Mouse (Mus musculus): ENCODE measurements around the gene Gcgr. TPM values are rescaled to one million over a fixed set of nuclear protein-coding genes. Genes with fewer than 3 reads are reported as not detected.
"Not testable (repeated sequence)": the region's sequence is repeated elsewhere in the genome, so short reads cannot be mapped to it uniquely, and the experiment has no call there.

The Gcgr gene
- total RNA-seq, 2 experiments from 2014 or later, result 0.93 to 0.94 TPM

DNA sequence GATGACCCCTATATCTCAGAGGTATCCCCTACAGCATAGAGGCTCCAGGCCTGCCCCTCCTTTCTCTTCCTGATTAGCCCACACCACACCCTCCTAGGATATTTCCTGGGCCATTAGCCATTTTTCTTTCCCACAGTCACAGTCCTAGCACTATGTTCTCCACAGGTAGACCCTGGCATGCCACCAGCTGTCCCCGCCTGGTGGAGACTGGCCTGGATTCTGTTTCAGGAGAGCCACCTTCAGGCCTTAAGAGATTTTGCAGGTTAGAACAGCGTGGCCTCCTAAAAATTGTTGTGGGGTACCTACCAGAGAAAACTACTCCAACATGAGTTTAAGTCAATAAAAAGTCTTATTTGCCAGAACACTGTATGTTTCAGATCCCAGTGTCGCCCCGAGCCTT, 23.6 kb upstream of the Gcgr start:
- DNase-seq, result no peak

DNA sequence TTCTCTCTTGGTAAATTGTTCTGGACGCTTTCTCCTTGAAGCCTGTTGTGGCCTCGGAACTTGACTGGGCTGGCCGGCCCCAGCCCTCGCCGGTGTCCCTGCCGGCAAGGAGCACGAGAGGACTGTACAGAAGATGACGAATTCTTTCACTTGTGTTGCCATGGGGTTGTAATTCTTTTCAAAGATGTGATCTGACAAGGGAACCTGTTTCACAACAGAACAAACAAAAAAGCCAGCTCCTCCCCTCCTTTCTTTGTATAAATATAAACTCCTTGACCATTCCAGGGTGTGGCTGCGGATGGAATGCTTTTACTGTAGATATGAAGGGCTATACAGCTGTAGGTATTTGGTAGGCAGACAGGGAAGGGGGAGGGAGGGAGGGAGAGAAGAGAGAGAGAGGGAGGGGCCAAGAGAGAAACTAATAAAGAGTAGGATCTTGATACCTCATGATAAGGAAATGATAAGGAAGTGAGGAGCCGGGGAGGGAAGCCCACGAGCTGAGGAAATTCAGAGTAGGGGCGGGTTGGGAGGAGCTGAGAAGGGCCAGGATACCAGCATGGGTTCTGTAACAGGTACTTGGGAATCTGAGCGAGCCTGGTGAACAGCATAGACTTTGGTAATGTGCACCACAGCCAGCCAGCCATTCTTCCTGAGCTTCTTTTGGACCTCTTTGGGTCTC, 22.7 kb upstream of the Gcgr start:
- no peak for DNase-seq

DNA sequence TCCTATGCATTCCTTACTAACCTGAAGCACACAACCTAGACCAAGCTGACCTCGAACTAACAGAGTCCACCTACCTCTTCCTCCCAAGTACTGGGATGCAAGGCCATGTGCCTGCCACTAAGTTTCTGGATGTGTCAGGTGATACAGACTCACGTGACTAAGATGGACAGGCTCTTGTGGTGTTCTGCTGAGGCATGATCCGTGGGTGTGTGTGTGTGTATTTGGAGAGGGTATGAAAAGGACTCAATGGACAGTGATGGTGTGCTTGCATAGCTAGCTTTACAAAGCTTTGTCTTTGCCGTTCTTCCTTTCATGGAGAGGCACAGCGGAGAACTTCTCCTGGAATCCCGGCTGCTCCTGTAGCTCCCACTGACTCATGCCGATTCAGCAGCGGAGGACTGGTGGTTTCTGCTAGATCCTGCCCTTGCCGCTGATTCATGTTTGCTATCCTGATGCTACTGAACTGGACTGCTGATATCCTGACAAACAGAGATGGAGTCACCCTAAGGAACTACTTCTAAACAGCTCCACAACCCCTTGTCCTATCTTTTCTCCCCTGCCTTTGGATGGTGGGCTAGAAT, 22.1 kb upstream of the Gcgr start:
- DNase-seq, result no peak

DNA sequence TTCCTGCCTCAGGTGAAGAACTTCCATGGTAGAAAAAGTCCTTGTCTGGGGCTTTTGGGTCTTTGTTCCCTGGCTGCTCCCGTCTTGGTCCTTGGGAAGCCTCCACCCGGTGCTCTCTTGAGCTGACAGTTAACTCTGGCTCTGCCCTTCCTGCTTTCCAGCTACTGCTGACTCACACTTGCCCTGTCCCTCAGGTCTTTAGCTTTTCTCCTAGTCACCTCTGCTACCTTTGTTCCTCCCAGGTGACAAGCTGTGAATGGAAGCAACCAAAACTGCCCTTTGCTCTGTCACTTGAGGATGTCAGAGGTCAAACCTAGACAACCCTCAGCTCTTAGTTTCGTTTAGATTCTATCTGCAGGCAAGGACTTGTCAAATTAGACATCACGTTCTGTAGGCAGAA, 20.6 kb upstream of the Gcgr start:
- DNase-seq, result no peak

DNA sequence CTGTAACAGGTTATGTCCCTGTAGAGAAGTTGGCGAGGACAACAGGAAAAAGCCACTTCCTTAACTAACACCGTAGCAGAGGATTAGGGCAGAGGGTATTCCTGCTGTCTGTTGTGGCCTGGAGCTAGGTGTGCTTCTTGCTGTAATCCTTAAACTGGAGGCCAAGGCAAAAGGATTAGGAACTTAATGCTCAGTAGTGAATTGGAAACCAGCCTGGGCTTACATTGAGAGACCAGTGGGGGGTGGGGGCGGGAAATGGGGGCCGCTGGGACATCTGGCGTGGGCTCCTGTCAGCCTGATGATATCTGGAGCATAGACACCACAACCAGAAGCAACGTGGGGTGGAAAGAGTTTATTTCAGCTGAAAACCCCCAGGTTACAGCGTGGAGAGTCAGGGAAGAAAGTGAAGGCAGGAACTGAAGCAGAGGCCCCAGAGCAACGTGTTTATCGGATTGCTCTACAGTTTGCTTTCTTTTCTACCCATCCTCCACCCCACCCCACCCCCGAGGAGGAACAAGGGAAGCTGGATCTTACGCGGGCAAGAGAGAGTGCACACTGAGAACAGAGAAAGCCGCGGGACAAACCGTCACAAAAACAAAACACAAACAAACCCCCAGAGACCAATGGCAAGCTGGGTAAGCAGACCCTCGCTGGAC, 20.0 kb upstream of the Gcgr start:
- peak in 1 of 2 experiments; percentile 35 for DNase-seq

DNA sequence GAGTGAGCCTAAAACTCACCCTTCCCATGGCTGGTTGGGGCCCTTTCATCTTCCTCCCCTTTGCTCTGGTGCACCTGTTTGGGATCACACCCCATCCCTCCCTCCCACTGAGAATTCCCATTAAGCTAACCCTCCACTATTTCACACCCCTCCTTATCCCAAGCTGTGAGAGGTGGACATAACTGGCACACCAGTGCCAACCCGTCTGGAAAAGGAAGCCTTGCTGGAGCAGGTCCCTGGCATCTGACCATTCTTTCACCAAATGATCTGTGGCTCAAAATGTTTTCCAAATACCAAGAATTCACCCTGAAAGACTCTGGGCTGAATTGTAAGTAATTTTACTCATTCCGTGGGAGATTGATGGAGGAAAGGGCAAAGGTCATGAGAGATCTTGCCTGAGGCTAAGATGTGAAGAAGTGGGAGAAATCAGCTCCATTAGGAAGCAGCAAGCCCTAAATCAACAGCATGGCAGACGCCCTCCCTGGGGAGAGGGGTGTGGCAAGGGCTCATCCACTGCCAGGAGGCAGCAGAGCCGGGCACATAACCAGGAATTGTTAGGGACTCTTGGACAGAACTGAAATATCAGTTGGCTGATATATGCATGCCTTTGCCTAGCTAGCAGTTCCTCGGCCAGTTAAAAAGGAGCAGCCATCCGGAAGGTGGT, 17.6 kb upstream of the Gcgr start:
- no peak for DNase-seq

DNA sequence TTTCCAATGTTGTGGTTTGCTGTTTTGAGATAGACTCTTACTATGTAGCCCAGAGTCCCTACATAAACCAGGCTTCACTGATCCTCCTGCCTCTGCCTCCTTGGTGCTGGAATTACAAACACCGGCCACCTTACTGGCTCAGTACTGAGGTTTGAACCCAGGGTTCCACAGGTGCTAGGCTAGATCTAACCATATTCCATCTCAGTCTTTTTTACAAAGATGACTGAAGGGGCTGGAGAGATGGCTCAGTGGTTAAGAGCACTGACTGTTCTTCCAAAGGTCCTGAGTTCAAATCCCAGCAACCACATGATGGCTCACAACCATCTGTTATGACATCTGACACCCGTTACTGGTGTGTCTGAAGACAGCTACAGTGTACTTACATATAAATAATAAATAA, 16.2 kb upstream of the Gcgr start:
- not testable (repeated sequence) for DNase-seq

DNA sequence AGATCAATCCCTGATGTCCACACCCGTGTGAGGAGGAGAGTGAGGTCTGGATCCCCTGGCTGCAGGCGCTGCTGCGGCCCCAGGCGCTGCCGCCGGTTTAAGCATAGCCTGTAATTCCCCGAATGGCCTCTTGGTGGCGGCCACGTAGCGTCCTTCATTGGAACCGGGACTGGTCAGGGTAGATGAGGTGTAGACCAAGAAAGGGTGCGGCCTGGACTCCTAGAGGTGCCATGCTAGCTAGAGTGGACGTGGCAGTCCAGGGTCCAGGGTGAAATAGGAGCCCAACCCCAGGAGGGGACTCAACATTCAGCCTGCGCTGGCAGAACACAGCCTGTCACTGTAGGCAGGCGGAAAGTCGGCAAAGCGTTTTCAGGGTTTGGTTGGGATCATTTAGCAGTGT, 14.9 kb upstream of the Gcgr start:
- DNase-seq, result peak; percentile 88 to 96

DNA sequence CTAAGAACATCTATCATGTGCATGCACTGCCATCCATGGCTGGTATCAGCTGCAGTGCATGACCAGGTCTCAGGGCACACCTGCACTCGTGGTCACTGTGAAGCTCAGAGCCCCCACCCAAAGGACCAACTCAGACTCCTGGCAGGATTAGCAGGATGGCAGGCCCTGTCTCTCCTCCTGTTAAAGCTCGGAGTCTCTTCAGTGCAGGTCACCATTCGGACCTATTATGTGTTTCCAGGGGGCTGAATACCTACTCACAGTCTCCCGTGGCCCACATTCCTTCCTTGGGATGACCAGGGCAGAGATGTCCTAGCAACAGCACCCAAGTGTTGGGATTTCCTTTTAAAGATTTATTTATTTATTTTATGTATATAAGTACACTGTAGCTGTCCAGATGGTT, 13.4 kb upstream of the Gcgr start:
- no peak for DNase-seq

DNA sequence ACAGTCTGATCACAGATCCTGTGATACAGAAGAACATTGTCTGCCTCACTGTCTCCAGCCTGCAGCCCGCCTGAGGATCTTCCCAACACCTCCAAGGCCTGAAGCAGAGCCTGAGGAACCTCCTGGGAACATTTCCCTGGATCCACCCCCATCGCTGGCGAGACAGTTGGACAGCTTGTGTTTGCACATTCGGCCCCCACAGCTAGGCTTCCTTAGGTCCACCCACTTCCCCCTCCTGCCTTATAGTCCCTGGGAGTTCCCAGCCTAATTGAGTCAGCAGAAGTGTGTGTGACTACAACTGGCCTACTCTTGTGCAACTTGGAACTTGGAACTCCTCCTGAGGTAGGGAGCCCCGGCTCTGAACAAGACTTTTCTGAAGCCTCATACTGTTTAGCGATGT, 12.5 kb upstream of the Gcgr start:
- DNase-seq, result peak; percentile 69 to 89

DNA sequence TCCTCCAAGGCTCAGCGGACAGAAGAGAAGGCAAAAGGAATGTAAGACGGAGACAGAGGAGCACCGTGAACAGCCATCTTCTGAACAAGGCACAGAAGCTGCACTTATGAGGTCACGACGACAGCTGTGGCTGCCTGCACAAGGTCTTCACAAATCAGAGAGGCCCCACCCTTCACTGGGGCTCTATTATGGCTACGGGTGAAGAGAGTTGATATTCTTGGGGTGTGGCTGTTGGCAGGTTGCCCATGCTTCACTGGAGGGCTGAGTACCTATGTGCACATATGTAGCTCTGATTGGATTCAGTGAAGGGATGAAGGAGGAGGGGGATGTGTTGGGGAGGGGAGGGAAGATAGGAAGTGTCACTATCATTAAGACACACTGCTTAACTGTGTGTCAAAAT, 11.9 kb upstream of the Gcgr start:
- no peak for DNase-seq

DNA sequence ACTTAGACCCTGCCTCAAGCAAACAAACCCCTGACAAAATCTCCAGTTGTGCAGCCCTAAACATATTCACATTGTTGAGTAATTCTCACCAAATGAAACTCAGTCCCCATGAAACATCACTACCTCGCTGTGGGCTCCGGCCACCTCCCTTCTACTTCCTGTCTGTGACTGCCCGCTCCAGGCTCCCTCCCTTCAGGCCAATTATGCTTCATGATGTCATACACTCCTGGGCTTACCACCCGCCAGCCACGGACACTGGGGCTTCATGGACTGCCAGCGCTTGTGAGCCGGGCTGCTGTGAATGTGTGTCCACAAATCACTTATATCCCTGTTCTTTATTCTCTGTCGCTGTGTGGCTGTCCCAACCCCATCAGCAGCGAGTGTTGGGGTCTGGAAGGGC, 10.8 kb upstream of the Gcgr start:
- DNase-seq, result peak; percentile 79 to 87

DNA sequence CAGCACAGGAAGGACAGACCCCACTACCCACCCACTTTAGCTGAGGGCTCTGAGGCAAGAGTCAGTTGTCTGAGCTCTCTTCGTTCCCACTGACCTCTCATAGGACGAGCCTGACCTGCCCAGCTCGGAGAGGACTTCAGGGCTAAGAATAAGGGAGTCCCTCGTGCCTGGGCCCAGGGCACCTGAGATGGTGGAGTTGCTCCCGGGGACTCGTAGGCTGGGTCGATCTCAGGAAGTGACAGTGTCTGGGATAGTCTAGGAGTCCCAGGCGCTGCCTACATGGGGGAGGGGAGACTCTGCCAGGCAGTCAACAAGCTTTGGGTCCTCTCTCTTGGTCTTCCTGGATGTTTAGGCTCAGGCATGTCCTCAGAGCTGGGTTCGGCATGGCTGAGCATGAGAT, 10.0 kb upstream of the Gcgr start:
- no peak for DNase-seq

DNA sequence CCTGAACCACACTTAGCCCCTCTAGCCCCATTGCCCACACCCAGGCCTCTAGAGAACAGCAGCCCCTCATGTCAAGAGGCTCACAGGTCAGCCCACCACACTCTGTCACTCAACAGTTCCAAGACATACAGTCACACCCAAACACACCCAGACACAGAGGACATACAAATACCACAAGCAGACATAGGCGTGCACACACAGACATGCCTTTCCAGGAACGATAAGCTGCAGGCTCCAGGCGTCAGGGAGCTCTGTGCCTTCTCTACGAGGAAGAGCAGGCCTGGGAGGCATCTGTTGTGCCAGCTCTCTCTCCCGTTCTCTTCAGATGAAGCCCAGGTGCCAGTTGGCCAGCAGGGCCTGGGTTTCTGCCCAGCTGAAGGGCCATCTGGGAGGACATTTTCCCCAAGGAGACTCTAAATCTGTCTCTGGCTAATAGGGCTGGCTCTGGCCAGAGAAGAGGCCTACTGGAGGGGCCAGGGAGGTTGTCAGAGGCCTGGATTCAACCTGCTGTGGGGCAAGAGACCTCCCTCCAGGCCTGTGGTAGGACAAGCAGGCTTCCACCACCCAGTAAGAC, 9.4 kb upstream of the Gcgr start:
- DNase-seq, result peak; percentile 76 to 84

DNA sequence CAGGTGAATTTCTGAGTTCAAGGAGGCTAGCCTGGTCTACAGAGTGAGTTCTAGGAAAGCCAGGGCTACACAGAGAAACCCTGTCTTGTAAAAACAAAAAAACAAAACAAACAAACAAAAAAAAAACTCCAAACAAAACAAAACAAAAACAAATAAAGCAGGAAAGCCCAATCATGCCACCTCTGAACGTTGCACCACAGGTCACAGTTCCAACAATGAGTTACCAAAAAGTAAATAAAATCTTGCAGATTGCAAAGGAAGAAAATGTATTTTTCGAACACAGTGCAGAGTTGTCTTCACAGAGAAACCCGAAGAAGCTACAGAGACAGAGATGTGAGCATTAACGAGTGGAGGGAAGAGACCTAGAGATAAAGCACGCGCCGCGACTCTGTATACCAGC, 7.9 kb upstream of the Gcgr start:
- no peak for DNase-seq

DNA sequence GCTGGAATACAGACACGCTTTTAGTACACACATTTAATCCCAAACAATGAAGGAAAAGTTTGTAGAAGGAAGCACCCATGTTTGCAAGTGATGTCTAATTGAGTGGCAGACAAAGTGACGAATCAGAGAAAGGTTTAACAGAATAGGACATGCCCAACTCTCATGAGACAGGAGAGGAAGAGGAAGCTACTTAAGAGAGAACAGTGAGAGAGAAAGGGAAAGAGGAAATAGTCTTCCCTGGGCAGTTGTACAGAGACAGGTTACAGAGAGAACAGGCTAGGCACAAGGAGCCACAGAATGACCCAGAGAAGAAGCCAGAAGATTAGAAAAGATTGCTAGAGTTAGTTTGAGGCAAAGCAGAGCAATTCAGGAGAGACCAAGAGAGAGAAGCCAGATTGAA, 4.5 kb upstream of the Gcgr start:
- no peak for DNase-seq

DNA sequence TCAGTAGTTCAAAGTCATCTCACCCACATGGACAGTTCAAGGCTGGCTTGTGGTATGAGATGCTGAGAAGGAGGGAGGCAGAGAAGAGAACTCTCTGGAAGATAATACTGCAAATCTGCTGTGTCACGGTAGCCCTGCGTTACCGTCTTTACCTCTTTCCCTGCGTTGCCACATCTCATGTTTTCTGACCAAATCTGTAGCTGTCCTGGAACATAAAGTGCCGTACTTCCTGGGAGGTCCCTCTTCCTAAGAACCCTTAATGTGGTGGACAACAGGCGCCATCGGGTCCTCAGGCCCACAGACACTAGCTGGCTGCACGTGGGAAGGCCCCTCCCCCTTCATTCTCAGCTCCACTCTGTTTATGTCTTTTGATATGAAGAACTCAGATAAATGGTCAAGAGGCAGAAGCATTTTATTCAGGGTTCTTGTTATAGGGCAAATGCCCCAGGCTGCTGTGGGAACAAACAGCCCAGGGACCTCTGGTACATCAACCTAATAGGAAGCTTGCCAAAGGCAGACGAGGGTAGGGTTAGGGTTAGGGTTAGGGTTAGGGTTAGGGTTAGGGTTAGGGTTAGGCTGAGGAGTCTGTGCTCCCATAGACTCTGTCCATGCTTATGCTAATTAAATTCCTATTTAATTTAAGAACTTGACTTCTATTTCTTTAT, 2.7 kb upstream of the Gcgr start:
- DNase-seq, result no peak

DNA sequence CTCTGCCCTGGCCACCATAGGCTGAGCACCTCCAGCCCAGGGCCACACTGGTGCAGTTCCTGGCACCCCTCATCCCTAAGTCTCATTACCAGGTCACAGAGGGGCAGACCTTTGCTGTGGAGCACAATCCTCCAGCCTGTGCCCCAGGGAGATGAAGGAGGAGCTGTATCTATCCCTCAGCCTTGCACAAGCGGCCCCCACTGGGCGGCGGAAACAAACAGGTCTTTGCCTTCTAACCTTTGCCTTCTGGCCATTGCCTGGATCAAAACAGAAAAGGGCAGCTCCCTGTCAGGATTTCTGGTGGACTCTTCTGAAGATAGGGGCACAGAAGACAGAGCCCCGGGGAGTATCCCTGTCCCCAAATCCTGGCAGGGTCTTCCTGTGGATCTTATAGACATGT, 1.6 kb upstream of the Gcgr start:
- no peak for DNase-seq

DNA sequence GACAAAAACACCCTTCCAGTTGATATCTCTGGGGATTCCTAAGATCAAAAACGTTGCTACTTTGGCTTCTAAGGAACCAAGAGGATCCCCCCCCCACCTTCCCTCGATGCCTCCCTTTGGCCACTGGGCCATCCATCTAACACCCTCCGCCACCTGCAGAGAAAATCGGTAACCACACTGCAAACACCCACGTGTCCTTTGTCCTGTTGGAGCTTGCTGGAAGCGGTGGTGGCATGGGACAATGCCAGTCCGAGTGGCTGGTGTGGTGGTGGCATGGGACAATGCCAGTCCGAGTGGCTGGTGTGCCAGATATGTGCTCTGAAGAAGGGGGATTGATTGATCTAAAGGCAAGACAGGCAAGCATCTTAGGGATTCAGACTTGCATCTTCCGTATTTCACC, 1.1 kb downstream of the Gcgr start:
- DNase-seq, result no peak

DNA sequence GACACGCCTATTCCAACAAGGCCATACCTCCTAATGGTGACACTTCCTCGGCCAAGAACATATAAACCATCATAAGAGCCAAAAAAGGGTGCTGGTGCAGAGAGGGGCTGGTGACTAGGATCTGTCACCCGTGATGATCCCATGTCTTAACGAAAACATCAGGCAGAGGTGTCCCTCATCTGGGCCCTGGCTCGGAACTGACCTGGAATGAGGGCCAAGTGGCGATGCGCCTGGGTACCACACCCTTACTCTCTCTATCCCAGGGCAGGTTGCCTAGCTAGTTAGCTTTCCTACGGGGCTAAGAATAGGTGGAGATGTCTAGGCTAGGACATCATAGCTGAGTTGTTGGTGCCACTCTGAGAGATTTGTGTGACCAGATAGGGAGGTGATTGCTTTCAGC, 3.6 kb downstream of the Gcgr start:
- no peak for DNase-seq

DNA sequence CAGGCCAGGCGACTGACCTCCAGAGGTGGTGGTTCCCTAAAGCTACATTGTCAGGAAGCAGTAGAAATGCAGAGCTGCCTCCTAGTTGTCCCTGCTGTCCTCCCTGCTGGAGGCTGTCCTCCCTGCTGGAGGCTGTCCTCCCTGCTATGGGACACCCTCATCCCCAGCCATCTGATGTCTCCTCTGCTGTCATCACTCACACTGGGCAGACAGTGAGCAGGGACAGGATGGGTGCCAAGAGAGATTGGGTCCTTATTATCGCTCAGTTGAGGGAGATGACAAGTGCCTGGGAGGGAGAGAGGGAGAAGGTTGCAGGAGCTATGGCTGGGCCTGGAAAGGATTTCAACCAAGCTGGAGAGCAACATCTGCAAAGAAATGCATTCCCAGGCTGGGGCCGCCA, 4.6 kb downstream of the Gcgr start:
- DNase-seq, result no peak

DNA sequence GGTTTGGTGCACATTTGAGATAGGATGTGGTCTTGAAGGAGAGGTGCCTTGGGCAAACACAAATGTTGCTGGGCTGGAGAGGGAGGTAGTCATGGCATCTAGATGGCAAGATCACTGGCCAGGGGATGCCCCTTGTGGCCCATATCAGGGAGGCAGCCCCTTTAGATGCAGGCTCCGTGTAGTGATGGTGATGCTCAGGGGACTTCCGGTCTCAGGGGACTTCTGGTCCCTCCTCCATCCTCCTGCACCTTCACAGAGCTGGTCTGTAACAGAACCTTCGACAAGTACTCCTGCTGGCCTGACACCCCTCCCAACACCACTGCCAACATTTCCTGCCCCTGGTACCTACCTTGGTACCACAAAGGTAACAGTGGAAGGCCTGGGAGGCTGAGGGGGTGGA, 5.3 kb downstream of the Gcgr start:
- no peak for DNase-seq

DNA sequence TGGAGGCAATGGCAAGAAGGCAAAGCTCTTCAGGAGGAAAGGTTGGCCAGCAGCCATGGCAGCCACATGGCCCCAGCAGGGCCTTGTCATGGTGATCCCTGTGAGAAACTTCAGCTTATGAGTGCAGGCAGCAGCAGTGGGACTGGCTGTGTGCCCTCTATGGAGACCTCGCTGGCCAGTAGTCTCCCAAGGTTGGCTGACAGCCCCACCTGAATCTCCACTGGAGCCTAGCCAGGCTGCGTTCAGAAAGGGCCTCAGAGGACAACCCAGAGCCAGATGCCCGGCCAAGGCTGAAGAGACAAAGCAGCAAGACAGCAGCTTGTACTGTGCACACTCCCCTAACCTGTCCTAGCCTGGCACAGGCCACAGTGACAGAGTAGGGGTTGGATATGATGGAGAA, 8.0 kb downstream of the Gcgr start:
- peak; percentile 85 to 88 for DNase-seq
